Mouse (Mus musculus): Measurements from ENCODE around the gene Cdan1. TPM values are rescaled to one million over a fixed set of nuclear protein-coding genes. Genes with fewer than 3 reads are reported as not detected.
"Not testable (repeated sequence)": the region's sequence is repeated elsewhere in the genome, so short reads cannot be mapped to it uniquely, and the experiment has no call there.

Gene Cdan1
- polyA plus RNA-seq, 1 experiment from 2014 or later = 8.9 TPM

GRCm38 (mm10) chr2:120710154-120710553 is 139.8 kb downstream of the Cdan1 start:
- no peak for ATAC-seq (ENCODE audit: low FRiP score, low TSS enrichment)
- 87% methylated on average over 3 of the region's 3 CpGs for WGBS
- H3K27me3 ChIP-seq (ENCODE audit: control insufficient read depth, insufficient read depth, low read length) = no peaks in the 10 kb centered on the region

DNA sequence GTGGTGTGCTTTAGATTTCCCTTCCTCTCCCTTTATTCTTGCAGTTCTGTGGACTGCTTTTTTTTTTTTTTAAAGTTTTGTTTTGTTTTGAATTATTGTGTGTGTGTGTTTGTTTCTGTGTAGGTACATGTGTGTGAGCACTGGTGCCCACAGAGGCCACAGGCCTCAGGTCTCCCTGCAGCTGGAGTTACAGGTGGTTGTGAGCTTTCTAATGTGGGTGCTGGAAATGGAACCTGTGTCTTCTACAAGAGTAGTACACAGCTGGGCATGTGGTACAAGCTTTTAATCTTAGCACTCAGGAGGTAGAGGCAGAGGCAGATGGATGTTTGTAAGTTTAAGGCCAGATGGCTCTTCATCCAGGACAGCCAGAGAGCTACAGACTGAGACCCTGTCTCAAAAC is 142.9 kb downstream of the Cdan1 start:
- Histone ChIP-seq H3K4me1 (ENCODE audit: control insufficient read depth, insufficient read depth, low read length) (no peaks in the 10 kb centered on the region), H3K27ac (ENCODE audit: low read depth, low read length) (no peak overlapping the region), H3K9ac (ENCODE audit: low read depth, low read length) (no peak overlapping the region), H3K36me3 (ENCODE audit: control insufficient read depth, insufficient read depth, low read length) (no peaks in the 10 kb centered on the region), H3K4me3 (ENCODE audit: low read length) (no peak overlapping the region), H3K9me3 (ENCODE audit: control insufficient read depth, low read length) (no peaks in the 10 kb centered on the region), H3K27me3 (ENCODE audit: control insufficient read depth, insufficient read depth, low read length) (no peaks in the 10 kb centered on the region), H3K4me2 (replicated peaks; ENCODE audit: low read depth, low read length) (no peak overlapping the region)
- ATAC-seq (ENCODE audit: low FRiP score, low TSS enrichment) = no peak

More at GRCm38 (mm10) chr2:120710154-120710553, 139.8 kb downstream of the Cdan1 start:
- H3K4me1 ChIP-seq (ENCODE audit: control insufficient read depth, insufficient read depth, low read length) = no peaks in the 10 kb centered on the region
- no peak overlapping the region for H3K4me2 ChIP-seq (replicated peaks; ENCODE audit: low read depth, low read length)
- H3K4me3 ChIP-seq (ENCODE audit: low read length) = no peak overlapping the region
- peaks cover 21% of the 10 kb centered on the region for H3K36me3 ChIP-seq (ENCODE audit: control insufficient read depth, insufficient read depth, low read length)
- no peaks in the 10 kb centered on the region for H3K9me3 ChIP-seq (ENCODE audit: control insufficient read depth, low read length)
- no peak overlapping the region for H3K27ac ChIP-seq (ENCODE audit: low read depth, low read length)
- H3K9ac ChIP-seq (ENCODE audit: low read depth, low read length) = no peak overlapping the region

DNA sequence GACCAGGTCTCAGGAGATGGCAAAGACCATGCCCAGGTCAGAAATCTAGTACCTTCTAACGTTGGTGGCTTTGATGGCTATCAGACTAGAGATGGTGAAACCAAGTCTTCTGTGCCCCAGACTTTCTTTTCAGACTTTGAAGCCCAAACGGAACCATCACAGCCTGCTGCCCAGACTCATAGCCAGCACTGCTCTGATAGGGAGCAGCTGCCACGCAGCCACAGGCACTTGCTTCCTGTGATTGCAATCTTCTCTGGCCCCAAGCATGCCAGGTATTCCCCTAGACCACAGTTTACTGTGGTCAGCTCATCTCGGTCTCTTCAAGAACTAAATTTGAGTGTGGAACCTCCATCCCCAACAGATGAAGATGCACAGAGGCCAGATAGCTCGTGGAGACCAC is 147.3 kb downstream of the Cdan1 start:
- H3K4me3 ChIP-seq (ENCODE audit: low read length) = no peak overlapping the region

GRCm38 (mm10) chr2:120700379-120700885 is 149.5 kb downstream of the Cdan1 start:
- no peak overlapping the region for H3K4me2 ChIP-seq (replicated peaks; ENCODE audit: low read depth, low read length)
- H3K9me3 ChIP-seq (ENCODE audit: control insufficient read depth, low read length) = no peaks in the 10 kb centered on the region
- no peak overlapping the region for H3K27ac ChIP-seq (ENCODE audit: low read depth, low read length)
- H3K27me3 ChIP-seq (ENCODE audit: control insufficient read depth, insufficient read depth, low read length) = no peaks in the 10 kb centered on the region
- H3K4me1 ChIP-seq (ENCODE audit: control insufficient read depth, insufficient read depth, low read length) = no peaks in the 10 kb centered on the region
- H3K9ac ChIP-seq (ENCODE audit: low read depth, low read length) = no peak overlapping the region
- 89% methylated on average over 3 of the region's 3 CpGs for WGBS
- no peak for ATAC-seq (ENCODE audit: low FRiP score, low TSS enrichment)
- H3K4me3 ChIP-seq (ENCODE audit: low read length) = no peak overlapping the region
- peaks cover 9% of the 10 kb centered on the region; the same call in 1 of the 2 replicates for H3K36me3 ChIP-seq (ENCODE audit: control insufficient read depth, insufficient read depth, low read length)

More for the DNA sequence above, 147.3 kb downstream of the Cdan1 start:
- Histone ChIP-seq H3K27me3 (ENCODE audit: control insufficient read depth, insufficient read depth, low read length) (no peaks in the 10 kb centered on the region), H3K4me2 (replicated peaks; ENCODE audit: low read depth, low read length) (no peak overlapping the region), H3K9ac (ENCODE audit: low read depth, low read length) (no peak overlapping the region), H3K27ac (ENCODE audit: low read depth, low read length) (no peak overlapping the region), H3K36me3 (ENCODE audit: control insufficient read depth, insufficient read depth, low read length) (no peaks in the 10 kb centered on the region), H3K4me1 (ENCODE audit: control insufficient read depth, insufficient read depth, low read length) (no peaks in the 10 kb centered on the region), H3K9me3 (ENCODE audit: control insufficient read depth, low read length) (no peaks in the 10 kb centered on the region)
- WGBS = 74% methylated on average over 5 of the region's 5 CpGs
- no peak for ATAC-seq (ENCODE audit: low FRiP score, low TSS enrichment)

DNA sequence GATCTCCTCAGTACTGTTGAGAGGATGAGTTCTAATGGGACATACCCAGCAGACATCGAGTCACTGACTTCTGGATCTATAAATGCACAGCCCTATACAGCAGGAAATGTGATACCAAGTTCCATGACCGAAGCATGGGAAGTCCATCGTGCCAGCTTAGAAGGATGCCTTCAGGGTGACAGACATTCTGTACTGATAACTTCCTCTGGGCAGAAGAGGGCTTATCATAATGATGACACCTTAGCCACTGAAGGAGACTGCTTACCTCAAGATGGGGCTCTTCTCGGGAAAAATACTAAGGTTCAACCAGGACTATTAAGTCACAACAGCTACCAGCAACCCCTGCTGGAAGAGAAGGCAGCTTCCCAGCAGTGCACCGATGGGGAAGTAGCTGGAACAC is 152.2 kb downstream of the Cdan1 start:
- no peaks in the 10 kb centered on the region for H3K4me1 ChIP-seq (ENCODE audit: control insufficient read depth, insufficient read depth, low read length)
- no peak for ATAC-seq (ENCODE audit: low FRiP score, low TSS enrichment)
- H3K36me3 ChIP-seq (ENCODE audit: control insufficient read depth, insufficient read depth, low read length) = peaks cover 9% of the 10 kb centered on the region; the same call in 1 of the 2 replicates
- H3K9me3 ChIP-seq (ENCODE audit: control insufficient read depth, low read length) = no peaks in the 10 kb centered on the region
- WGBS = 80% methylated on average over 5 of the region's 5 CpGs
- no peak overlapping the region for H3K4me2 ChIP-seq (replicated peaks; ENCODE audit: low read depth, low read length)
- H3K27ac ChIP-seq (ENCODE audit: low read depth, low read length) = no peak overlapping the region
- H3K9ac ChIP-seq (ENCODE audit: low read depth, low read length) = no peak overlapping the region
- no peaks in the 10 kb centered on the region for H3K27me3 ChIP-seq (ENCODE audit: control insufficient read depth, insufficient read depth, low read length)
- H3K4me3 ChIP-seq (ENCODE audit: low read length) = no peak overlapping the region

DNA sequence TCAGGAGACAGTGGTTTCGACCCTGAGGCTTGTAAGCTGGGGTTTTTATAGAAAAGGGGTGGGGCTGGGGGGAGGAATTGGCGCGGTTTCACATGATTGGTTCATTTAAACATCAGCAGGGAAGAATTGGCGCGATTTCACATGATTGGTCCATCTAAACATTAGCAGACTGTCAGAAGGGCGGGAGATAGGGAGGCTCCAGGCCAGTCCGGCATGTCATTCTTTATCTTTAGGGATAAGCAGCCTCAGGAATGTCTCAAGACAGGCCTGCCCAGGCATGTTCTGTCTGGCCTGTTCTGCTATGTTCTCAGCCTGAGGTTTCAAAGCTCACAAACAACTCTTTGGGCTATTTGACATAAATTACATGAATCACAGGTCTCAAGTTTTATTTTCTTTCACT is 168.8 kb downstream of the Cdan1 start:
- not testable (repeated sequence) for H3K9ac ChIP-seq (ENCODE audit: low read depth, low read length); H3K27ac ChIP-seq (ENCODE audit: low read depth, low read length); H3K27me3 ChIP-seq (ENCODE audit: control insufficient read depth, insufficient read depth, low read length); H3K9me3 ChIP-seq (ENCODE audit: control insufficient read depth, low read length); H3K4me2 ChIP-seq (replicated peaks; ENCODE audit: low read depth, low read length); H3K36me3 ChIP-seq (ENCODE audit: control insufficient read depth, insufficient read depth, low read length); H3K4me3 ChIP-seq (ENCODE audit: low read length); ATAC-seq (ENCODE audit: low FRiP score, low TSS enrichment); H3K4me1 ChIP-seq (ENCODE audit: control insufficient read depth, insufficient read depth, low read length)
- WGBS = 87% methylated on average over 7 of the region's 7 CpGs

DNA sequence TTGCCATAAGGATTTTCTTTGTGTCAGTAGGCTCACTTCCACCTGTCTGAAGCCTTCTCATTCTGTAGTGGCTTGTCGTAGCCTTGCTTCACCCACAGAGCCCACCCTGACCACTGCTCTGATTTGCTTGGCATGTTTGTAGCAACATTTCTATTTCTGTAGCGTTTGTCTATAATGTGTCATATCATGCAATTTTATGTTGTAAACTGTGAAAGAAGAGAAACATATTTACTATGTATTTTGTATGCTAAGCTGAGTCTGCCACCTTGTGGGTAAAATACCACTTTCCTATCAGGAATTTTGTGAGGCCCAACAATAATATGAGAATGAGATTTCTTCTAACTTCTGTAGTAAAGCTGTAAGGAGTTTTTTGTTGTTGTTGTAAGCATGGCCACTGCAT is 179.7 kb downstream of the Cdan1 start:
- no peaks in the 10 kb centered on the region for H3K27me3 ChIP-seq (ENCODE audit: control insufficient read depth, insufficient read depth, low read length)
- no peaks in the 10 kb centered on the region for H3K9me3 ChIP-seq (ENCODE audit: control insufficient read depth, low read length)
- H3K4me3 ChIP-seq (ENCODE audit: low read length) = no peak overlapping the region
- 88% methylated on average over 2 of the region's 2 CpGs for WGBS
- H3K4me1 ChIP-seq (ENCODE audit: control insufficient read depth, insufficient read depth, low read length) = no peaks in the 10 kb centered on the region
- no peak for ATAC-seq (ENCODE audit: low FRiP score, low TSS enrichment)
- peaks cover 4% of the 10 kb centered on the region; the same call in 1 of the 2 replicates for H3K36me3 ChIP-seq (ENCODE audit: control insufficient read depth, insufficient read depth, low read length)
- H3K4me2 ChIP-seq (replicated peaks; ENCODE audit: low read depth, low read length) = no peak overlapping the region
- H3K27ac ChIP-seq (ENCODE audit: low read depth, low read length) = no peak overlapping the region
- no peak overlapping the region for H3K9ac ChIP-seq (ENCODE audit: low read depth, low read length)

DNA sequence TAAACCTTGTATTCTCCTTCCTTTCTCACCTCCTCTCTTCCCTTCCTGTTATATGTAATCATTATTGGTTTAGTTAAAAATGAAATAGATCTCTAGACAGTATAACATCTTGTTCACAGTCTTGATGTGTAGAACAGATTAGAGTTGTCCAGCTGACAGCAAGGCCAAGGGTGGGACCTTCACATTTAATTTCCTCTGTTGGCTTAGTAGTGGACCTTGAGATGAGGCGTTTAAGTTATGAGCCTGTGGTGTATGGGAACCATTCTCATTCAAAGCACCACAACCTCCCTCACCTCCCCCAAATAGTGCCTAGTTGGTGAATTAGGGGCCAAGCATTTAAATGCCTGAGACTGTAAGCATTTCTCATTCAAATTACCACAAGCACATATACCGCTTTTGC is 182.5 kb downstream of the Cdan1 start:
- Histone ChIP-seq H3K9ac (ENCODE audit: low read depth, low read length) (no peak overlapping the region), H3K4me1 (ENCODE audit: control insufficient read depth, insufficient read depth, low read length) (no peaks in the 10 kb centered on the region), H3K36me3 (ENCODE audit: control insufficient read depth, insufficient read depth, low read length) (peaks cover 4% of the 10 kb centered on the region; the same call in 1 of the 2 replicates), H3K9me3 (ENCODE audit: control insufficient read depth, low read length) (no peaks in the 10 kb centered on the region), H3K4me2 (replicated peaks; ENCODE audit: low read depth, low read length) (no peak overlapping the region), H3K27ac (ENCODE audit: low read depth, low read length) (no peak overlapping the region), H3K27me3 (ENCODE audit: control insufficient read depth, insufficient read depth, low read length) (no peaks in the 10 kb centered on the region), H3K4me3 (ENCODE audit: low read length) (no peak overlapping the region)
- WGBS = 76% methylated on average over 2 of the region's 2 CpGs
- no peak for ATAC-seq (ENCODE audit: low FRiP score, low TSS enrichment)
